Mouse (Mus musculus): ENCODE measurements around the gene Pi4k2a.

Gene Pi4k2a

DNA sequence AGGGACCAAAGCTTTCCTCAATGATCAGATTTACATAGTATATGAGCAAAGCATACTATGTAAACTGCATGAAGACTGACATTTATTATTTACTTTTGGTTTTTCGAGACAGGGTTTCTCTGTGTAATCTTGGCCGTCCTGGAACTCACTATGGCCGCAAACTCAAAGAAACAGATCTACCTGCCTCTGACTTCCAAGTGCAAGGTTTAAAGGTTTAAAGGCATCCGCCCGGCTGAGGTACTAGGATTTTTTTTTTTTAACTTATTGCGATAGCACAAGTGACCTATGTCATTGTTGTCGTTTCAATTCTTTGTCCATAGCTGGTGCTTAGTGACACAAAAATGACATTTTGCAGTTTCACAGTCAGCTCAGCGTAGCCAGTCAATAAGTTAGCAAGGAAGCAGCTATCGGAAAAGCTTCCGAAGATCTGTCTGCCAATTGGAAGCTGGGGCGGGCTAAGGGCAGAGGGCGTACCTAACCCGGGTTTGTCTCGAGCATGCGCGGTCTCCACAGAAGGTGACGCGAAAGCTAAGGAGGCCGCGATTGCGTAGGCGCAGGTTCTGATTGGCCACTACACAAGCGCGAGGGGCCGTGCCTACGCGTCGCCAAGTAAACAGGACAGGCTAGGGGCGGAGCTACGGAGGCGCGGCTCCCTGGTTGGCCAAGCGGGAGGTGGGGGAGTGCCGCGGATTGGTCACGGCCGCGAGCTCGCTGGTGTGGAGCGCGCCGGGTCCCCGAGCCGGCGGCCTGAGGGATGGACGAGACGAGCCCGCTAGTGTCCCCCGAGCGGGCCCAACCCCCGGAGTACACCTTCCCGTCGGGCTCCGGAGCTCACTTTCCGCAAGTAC, at the start of gene Pi4k2a:
TSS of gene Pi4k2a (plus strand) at position 723 of the 848 bp plus-strand sequence.
- DNase-seq (ENCODE audit: low read depth), result peak; percentile 99

- no peak for DNase-seq (ENCODE audit: low read depth)
Measured at GRCm38 (mm10) chr19:42043988-42044387, 46.3 kb upstream of the Pi4k2a start.

- DNase-seq (ENCODE audit: low read depth), result peak; percentile 55
Measured at GRCm38 (mm10) chr19:42045269-42046102, 44.8 kb upstream of the Pi4k2a start, which contains the start of gene Hoga1. Gene Hoga1 (plus strand): TSS chr19:42045610.

DNA sequence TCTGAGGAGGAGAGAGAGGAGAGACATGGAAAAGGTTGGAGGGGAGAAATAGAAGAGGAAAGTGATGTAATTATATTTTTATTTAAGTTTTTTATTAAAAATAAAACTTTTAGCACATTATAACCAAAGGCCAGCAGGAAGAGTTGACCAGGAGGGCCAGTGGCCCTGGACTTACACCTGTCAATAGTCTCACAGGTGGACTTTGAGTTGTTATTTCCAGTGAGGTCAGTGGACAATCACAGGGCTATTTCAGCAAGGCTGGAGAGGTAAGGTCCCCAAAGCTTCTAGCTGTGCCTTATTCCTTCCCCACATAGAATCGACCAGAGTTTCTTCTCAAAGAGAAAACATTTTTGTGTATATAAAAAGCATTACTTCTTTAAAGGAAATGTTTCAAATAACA, 40.0 kb upstream of the Pi4k2a start:
- no peak for DNase-seq (ENCODE audit: low read depth)

DNA sequence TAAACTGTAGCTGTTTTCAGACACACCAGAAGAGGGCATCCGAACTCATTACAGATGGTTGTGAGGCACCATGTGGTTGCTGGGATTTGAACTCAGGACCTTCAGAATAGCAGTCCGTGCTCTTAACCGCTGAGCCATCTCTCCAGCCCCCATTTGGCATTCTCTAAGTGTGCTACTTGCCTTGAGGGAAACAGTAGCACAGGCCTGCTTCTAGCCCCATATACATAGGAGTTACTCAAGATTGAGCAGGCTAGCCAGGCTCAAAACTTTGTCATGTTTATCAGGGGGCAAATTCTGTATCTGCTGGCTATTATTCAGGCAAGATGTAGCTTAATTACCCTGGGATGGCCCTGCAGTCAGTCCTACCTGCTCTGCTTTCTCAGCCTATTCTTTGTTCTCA, 38.9 kb upstream of the Pi4k2a start:
- DNase-seq (ENCODE audit: low read depth), result no peak

DNA sequence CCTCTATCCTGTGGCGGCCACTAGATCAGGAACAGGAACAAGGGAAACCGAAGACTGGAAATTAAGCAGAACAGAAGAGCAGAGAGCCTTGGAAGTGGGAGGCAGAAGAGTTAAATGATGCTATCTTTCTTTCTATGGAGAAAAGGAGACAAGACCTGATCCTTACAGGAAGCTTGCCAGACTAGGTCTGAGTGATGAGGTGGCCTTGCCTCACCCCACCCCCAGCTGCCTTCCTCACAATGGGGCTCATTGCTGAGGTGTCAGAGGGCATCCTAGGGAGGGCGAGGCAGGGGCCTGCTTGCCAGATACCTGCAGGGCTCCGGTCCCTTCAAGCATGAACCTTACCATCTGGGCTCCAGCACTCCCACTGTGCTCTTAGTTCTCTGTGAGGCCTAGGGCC, 38.3 kb upstream of the Pi4k2a start, which contains the start of gene 4933411K16Rik:
TSS of gene 4933411K16Rik (plus strand) at position 301 of the 400 bp plus-strand sequence.
- DNase-seq (ENCODE audit: low read depth), result no peak

- no peak for DNase-seq (ENCODE audit: low read depth)
Measured at GRCm38 (mm10) chr19:42054255-42054654, 36.0 kb upstream of the Pi4k2a start.

DNA sequence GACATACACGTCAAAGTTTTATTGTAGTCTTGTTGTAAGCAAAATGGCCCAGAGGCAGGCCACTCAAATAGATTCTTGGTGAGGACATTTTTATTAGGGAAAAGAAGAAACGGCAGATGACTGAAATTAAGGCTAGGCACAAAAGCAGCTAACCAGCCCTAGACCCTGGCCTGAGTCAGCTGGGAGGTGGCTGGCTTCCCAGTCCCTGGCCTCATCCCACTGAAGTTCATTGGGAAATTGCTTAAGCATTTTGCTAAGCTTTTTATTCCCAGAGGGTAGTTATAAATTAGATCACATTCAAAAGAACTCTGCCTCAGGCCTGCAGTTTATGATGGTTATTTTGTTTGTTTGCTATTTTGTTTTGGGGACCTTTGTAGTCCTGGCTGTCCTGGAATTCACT, 34.4 kb upstream of the Pi4k2a start:
- DNase-seq (ENCODE audit: low read depth), result no peak

DNA sequence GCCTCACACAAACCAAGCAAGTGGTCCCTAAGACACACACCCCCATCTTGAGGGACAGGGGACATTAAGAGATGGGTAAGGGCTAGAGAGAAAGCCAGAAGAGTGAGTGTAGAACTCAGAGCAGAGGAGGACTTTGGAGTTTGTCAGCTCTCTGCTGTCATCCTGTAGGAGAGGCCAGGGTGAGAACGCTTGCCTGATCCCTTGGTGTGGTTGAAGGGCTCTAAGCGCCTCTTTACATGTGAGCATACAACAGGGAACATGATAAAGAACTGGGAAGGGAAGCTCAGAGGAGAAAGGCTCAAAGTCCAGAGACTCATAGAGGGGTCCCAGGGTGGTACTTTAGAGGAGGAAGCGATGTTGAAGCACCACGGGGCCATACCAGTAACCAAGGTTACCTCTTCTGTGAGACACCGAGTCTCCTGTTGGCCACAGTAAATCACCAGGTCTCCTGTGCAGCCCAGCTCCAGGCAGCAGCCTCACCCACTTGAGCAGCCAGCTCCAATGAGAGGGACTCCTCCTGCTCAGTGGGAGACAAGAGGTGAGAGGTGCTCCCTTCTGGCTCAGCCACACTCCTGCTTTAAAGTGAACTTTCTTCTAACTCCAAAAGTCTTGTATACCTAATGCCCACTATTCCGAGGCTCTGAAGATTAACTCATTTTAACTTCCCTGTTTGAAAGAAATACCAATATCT, 33.4 kb upstream of the Pi4k2a start:
- DNase-seq (ENCODE audit: low read depth), result no peak

- DNase-seq (ENCODE audit: low read depth), result no peak
Measured at GRCm38 (mm10) chr19:42058426-42058825, 31.8 kb upstream of the Pi4k2a start.

DNA sequence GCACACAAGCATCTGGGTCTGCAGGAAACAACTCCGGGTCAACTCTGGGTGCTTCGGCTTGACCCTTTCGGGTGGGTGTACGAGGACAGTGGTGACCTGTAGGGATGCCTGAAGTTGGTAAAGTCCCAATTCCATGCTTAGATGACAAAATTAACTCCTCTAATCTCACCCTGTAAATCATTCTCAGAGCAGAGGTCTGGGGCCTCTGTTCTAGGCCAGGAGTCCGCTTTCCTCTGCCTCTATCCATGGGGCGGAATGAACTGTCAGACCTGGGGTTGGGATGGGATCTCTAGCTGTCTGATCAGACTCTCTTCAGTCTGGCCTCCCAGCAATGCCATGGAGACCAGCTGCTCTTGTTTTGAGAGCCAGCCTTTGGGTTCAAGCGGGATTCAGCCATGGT, 28.8 kb upstream of the Pi4k2a start:
- no peak for DNase-seq (ENCODE audit: low read depth)

DNA sequence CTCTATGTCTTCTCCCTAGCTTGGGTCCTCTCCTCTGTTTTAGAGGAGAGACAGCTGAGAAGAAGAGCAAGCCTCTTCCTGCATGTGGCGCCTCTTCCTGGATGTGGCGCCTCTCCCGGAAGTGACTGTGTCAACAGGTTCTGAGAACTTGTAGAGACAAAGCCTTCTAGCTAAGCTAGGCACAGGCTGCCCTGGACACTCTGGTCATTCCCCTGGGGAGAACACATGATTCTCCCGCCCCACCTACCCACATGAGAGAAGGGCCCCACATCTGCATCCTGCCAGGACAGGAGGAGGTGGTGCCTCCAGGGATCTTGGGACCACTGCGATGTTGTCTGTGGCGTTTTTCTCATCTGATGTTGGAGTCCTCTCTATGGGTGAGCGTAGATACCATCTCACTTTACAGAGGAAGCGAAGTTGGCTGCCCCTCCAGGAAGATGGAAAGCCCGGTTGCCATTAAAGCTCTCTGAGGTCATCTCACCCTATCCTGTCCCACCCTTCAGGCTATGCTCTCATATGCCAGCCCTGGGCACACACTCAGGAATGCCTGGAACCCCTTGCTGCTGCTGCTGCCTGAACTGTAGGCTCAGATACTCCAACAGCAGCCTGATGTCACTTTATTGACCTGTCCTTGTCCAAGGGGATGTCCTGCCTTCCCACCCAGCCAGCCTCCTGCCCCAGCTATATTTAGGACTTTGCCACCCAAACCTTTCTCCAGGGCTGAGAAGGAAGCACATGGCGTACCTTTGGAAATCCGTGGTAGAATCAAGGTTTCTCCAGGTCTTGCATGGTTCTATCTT, 21.6 kb upstream of the Pi4k2a start:
- no peak for DNase-seq (ENCODE audit: low read depth)

DNA sequence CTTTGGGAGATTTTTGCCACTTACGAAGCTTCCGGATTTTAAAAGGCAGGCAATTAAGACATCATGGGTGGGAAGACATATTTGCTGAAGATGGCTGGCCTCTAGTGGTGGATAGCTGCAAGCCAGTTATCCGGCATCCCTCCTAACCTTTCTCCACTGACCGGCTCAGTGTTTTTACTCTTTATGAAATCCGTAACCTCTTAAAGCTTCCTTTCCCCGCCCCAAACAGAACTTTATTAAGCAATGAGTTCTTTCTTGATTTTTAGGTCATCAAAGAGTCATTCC, 21.1 kb upstream of the Pi4k2a start:
- no peak for DNase-seq (ENCODE audit: low read depth)

DNA sequence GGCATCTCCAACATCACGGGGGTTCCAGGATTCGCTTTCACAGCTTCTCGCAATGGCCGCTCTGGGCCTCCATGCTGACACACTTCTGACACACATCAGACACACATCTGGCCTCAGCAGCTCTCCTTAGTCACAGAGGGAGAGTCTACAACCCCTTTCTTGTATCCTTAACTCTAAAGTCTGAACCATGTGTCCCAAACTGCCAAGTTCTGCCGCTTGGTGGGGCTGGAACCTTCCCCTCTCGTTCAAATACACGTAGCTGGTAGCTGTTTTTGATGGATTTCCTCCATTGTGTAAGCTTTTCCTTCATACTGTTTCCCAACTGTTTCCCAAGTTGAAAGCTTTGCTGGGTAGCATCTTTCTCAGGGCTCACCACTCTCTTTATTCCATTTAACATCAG, 19.0 kb upstream of the Pi4k2a start:
- DNase-seq (ENCODE audit: low read depth), result no peak

DNA sequence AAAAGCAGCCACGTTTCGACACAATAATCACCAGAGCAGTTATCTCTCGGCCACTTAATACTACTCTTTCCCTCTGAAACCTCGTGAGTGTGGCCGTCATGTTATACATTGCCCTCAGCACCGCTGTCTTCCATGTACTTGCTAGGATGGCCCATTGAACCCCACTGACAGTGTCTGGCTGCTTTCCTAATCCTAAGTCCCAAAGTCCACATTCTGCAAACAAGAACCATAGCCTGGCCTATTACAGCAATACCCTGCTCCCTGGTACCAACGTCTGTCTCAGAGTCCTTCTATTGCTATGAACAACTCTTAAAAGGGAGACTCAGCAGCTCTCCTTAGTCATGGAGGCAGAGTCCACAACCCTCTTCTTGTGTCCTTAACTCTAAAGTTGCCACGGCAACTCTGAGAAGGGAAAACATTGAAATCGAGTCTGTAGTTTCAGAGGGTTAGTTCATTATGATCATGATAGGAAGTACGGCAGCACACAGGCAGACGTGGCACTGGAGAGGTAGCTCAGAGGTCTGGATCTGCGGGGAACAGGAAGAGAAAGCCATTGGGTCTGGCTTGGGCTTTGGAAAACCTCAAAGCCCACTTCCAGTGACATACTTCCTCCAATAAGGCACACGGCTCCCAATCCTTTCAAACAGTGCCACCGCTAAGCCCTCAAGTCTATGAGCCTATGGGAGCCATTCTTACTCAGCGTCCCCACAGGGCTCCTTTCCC, 18.2 kb upstream of the Pi4k2a start:
- no peak for DNase-seq (ENCODE audit: low read depth)

DNA sequence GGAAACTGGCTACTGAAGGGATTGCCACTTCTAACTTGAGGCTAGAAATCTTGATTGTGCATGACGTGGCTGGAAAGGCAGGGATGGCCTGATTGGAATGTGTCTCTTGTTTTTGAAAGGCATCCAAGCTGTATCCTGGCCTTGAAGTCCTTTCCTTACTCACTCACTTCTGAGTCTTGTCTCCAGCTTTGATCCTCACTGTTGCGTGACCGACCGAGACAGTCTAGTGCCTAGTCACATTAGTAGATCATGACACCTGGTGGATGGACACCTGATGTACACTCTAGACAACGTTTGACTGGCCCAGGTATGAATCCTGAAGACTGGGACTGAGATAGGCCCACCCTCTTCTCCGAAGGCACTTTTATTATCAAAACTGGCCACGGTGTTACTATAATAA, 17.5 kb upstream of the Pi4k2a start:
- no peak for DNase-seq (ENCODE audit: low read depth)

- DNase-seq (ENCODE audit: low read depth), result no peak
Measured at GRCm38 (mm10) chr19:42075051-42075450, 15.2 kb upstream of the Pi4k2a start.

- no peak for DNase-seq (ENCODE audit: low read depth)
Measured at GRCm38 (mm10) chr19:42075992-42076391, 14.3 kb upstream of the Pi4k2a start.

- no peak for DNase-seq (ENCODE audit: low read depth)
Measured at GRCm38 (mm10) chr19:42078566-42078965, 11.7 kb upstream of the Pi4k2a start.

GRCm38 (mm10) chr19:42079006-42079405, 11.3 kb upstream of the Pi4k2a start:
- peak; percentile 25 for DNase-seq (ENCODE audit: low read depth)

DNA sequence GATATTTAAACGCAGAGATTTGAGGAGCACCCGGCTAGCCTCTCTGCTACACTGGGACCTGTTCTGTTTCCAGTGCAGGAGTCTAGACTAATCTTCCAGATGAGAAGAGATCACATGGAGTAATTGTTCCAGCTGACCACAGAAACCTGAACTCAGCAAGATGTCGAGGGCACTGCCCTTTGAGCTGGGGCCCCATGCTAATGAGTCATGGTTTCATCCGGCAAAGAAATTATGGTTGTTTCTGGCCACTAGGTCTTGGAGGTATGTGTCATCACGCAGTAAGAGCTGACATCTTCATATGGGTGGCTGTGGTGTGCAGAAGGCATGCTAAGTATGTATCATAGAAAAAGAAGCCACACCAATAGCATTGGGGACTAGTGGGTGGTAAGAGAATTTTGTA, 10.3 kb upstream of the Pi4k2a start:
- no peak for DNase-seq (ENCODE audit: low read depth)
